Mouse (Mus musculus) ovary, postnatal 36 days (tissue): Measurements from ENCODE around the gene Fam118b.

Source experiments
- DNase-seq: peaks from one replicate; pipeline ENCODE4 v3.0.0; 2022; ENCODE audit warnings: low spot score, mixed read lengths

The Fam118b gene

DNA sequence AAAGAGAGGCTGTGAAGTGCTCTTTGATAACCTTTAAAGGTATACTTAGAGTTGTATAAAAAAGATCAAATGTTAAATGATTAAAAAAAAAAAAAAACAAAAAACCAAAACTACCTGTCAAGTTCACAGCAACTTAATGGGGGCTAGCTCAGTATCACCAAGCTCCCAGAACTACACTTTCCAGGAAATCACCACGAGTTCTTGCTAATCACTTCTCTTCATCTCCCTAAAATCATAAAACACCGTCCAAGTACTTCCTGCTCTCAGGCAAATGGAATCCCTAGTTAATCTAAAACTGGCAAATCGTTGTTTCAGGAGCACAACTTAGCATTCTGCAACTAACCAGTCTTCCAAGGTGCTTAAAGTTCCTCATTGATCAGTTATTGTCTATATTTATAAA lies 3.1 kb downstream of the Fam118b start:
- no peak for DNase-seq

- no peak for DNase-seq
Measured at GRCm38 (mm10) chr9:35263431-35263830, 4.2 kb downstream of the Fam118b start.

- DNase-seq: no peak
Measured at GRCm38 (mm10) chr9:35262418-35262817, 5.2 kb downstream of the Fam118b start.

DNA sequence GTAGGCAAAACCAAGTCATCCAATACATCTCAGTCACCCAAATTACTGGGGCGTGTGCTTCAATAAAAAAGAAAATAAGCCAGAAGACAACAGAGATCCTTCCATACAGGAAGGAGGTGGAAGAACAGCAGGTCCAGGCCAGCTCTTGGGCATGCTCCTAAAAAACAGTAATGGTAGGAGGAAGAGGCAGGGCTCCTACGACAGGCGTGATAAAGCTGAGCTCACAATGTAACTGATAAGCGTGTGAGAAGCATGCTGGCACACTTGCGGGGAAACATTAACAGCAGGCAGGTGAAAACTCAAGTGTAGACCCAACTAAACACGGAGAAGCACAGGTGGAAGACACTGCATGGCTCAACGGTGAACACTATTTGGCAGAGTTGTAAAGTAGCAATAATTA lies 10.2 kb downstream of the Fam118b start:
- no peak for DNase-seq

DNA sequence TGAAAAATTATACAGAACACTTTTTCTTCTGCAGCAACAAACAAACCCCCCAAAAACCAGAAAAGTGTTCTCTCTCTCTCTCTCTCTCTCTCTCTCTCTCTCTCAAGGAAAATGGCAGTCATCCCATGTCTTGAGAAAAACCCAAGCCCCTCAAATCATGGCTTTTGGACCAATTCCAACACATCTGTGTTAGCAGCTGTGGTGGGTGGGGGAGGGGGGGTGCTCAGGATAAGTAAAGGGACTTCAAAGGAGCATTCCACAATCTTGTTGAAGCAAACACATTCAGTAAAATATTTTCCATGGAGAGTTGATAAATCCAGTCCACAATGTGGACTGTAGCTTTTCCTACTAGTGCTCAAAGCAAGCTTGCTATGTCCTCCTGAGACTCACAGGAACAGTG lies 18.1 kb downstream of the Fam118b start:
- DNase-seq: no peak

DNA sequence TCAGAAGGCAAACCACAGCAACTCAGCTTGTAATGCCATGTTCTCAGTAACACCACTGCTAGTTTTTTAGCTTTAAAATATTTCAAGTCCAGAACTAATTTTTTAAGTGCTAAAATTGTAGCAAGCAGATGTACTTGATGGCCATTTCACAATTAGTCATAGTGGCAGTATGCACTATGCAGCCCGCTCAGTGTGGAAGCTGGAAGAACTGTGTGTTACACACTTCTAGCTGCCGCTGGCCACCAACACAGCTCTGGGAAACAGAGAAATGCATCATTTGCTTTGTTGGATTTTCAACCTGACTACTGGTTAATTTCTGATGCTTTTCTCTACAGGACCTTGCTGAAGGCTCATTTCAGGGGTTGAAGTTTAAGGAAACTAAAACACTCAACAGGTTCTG lies 20.2 kb downstream of the Fam118b start:
- no peak for DNase-seq

- no peak for DNase-seq
Measured at GRCm38 (mm10) chr9:35239734-35240133, 27.9 kb downstream of the Fam118b start.

DNA sequence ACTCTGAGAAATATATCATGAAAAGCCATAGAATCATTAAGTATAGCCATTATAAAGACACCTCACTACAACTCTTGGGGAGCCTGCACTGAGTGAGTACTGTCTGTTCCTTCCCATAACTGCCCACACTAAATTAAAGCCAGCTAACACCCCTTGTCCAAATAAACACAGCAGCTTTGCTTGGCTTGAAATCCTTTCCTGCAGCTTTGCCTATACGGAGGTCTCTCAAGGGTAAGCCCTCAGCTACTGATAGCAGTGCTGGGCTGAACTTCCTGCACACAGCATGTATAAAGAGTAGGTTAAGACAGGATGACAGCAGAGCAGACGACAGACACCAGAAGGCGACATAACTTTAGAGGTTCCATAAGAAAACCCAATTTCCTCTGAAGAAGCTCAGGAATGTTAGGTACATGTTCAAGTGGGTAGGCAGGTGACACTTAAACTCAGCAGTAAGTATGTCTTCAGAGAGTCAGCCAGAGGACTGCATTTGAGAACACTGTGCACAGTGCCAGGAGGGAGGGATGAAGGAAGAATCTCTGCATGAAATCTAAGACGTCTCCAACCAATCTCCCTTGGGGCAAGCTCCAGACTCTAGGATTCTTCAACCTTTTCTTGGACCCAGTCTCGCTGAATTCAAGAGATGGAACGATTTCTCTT lies 28.6 kb downstream of the Fam118b start:
- DNase-seq: no peak

DNA sequence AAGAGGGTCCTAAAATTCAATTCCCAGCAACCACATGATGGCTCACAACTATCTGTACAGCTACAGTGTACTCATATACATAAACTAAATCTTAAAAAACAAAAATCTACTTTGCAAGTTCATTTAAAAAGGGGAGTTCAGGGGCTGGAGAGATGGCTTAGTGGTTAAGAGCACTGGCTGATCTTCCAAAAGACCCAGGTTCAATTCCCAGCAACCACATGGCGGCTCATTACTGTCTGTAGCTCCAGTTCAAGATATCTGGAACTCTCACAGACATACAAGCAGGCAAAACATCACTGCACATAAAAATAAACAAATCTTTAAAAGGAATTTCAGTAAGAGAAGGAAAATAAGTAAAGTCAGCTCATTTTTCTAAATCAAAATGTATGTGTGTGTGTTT lies 29.2 kb downstream of the Fam118b start:
- no peak for DNase-seq

DNA sequence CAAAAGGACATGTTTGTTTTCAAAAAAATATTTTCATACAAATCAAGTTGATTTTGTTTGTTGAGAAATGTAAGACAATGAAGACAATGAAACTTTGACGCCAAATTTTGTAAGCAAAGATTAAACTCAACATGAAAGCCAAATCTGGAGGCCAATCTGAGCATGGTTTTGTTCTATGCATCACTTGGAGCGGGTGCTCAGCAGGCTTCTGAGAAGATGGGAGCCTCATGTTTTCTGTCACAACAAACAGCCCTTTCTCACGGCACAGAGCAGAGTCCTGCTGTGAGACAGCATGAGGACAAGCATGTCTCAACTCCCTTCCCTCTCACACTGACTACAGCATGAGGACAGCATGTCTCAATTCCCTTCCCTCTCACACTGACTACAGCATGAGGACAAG lies 31.6 kb downstream of the Fam118b start:
- no peak for DNase-seq

- no peak for DNase-seq
Measured at GRCm38 (mm10) chr9:35228671-35229070, 38.9 kb downstream of the Fam118b start.

- no peak for DNase-seq
Measured at GRCm38 (mm10) chr9:35223466-35223865, 44.1 kb downstream of the Fam118b start.

GRCm38 (mm10) chr9:35217963-35218362 lies 49.6 kb downstream of the Fam118b start:
- no peak for DNase-seq

DNA sequence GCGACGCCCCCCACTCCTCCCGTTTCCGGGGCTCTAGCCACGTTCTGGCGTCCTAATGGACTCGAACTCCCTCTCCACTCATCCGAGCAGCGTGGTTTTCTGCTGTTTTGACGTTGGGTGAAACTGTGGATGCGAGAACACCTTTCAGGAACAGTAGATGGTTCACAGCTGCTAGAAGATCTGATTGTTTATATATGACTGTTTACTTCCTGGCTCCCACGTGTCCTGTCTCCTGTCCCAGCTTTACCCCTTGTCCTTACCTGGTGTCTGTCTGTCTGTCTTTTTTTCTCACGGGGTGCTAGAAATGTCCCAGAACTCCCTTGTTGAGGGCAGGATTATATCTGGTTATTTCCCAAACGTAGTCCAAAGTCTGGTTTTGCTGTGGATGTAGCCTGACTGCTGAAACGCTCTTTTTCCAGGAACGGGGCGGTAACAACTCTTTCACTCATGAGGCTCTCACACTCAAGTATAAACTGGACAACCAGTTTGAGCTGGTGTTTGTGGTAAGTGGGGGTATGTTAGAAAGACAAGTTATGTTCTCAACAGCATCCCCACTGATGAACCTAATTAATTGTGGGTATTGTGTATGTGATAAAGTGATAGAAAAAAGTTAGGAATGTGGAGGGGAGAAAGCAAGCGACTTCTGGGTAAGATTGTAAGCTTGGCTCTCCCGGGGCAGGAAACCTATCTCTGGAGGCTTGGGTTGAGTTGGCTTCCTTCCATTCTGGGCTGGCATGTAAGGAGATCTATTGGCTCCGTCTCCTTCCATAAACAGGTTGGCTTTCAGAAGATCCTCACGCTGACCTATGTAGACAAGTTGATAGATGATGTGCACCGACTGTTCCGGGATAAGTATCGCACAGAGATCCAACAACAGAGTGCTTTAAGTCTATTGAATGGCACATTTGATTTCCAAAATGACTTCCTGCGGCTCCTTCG lies 55.8 kb downstream of the Fam118b start:
- no peak for DNase-seq

GRCm38 (mm10) chr9:35210542-35211474 lies 56.8 kb downstream of the Fam118b start, which contains the start of gene Foxred1:
TSS of gene Foxred1 (minus strand) at chr9:35211055.
- DNase-seq: peak; percentile 98

GRCm38 (mm10) chr9:35204421-35204820 lies 63.2 kb downstream of the Fam118b start:
- DNase-seq: no peak

- DNase-seq: no peak
Measured at GRCm38 (mm10) chr9:35203536-35203935, 64.1 kb downstream of the Fam118b start.

- no peak for DNase-seq
Measured at GRCm38 (mm10) chr9:35200529-35201060, 67.0 kb downstream of the Fam118b start.

- DNase-seq: peak; percentile 93
Measured at GRCm38 (mm10) chr9:35199772-35200471, 67.7 kb downstream of the Fam118b start, which contains the start of the genes Srpr and Tirap. TSS of gene Srpr (plus strand) at chr9:35200175. TSS of gene Tirap (minus strand) at chr9:35200291.

DNA sequence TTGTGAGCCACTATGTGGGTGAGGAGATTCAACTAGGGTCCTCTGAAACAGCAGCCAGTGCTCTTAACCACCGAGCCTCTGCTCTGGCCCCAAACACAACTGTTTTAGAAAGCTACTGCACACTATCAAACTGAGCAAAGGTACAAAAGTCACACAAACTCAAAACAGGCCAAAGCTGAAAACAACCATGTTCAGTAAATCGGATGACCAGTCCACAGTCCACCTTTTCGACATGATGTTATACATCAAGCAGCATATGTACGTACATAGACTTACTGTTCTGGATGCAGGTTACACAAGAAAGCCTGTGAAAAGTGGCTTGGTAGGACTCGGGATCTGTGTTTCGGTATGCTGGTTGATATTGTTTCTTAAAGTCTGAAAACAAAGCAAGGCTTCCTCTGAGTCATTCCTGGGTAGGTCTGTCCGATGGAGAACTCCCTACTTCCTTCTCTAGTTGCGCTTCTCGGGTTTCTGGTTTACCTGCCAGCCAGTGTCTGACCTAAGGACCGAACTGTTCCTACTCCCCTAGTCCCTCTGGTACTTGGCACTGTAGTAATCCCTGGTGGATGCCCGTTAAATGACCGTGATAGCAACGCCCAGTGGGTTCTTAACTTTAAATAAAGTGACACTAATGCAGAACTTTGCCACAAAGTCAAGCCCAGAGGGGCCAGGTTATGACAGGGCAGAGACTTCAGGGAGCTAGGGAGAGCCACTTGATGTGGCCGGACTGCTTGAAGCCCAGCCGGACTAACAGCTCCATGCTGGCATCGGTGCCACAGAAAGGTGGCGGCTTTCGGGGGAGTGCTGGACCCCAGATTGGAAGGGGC lies 68.4 kb downstream of the Fam118b start:
- no peak for DNase-seq
